Mouse (Mus musculus): ENCODE measurements around the gene Naa38. TPM values are rescaled to one million over a fixed set of nuclear protein-coding genes. Genes with fewer than 3 reads are reported as not detected.
"Not testable (repeated sequence)": the region's sequence is repeated elsewhere in the genome, so short reads cannot be mapped to it uniquely, and the experiment has no call there.

The Naa38 gene
- 154 and 179 TPM in 2 replicates for polyA plus RNA-seq (2015; fragmentation: Nextera tagmentation; extraction: Ambion mirVana)

- Histone ChIP-seq H3K9ac (peak within 1 kb of the TSS; percentile 81), H3K4me2 (peak within 1 kb of the TSS; percentile 66), H3K4me3 (replicated peaks) (peak within 1 kb of the TSS; percentile 61), H3K4me1 (peaks cover 38% of the 10 kb centered on the region), H3K27ac (peak within 1 kb of the TSS; percentile 96)
- H3K9me3 ChIP-seq; H3K36me3 ChIP-seq; H3K27me3 ChIP-seq (replicated peaks): not testable (repeated sequence)
- 0% methylated on average over 24 of the region's 24 CpGs for WGBS
- peak; percentile 75 for ATAC-seq (ENCODE audit: insufficient read depth, low FRiP score, low read depth)
Measured at GRCm38 (mm10) chr11:69395235-69395633, at the start of gene Naa38, which contains the start of gene Cyb5d1. TSS of gene Naa38 (plus strand) at chr11:69395487. TSS of gene Cyb5d1 (minus strand) at chr11:69395631.

- no peaks in the 10 kb centered on the region for H3K27me3 ChIP-seq (replicated peaks)
- no peaks in the 10 kb centered on the region for H3K9me3 ChIP-seq
- H3K4me1 ChIP-seq: no peaks in the 10 kb centered on the region
- no peak overlapping the region for H3K27ac ChIP-seq
- ATAC-seq (ENCODE audit: insufficient read depth, low FRiP score, low read depth): no peak
- H3K9ac ChIP-seq: no peak overlapping the region
- peaks cover 75% of the 10 kb centered on the region for H3K36me3 ChIP-seq
- H3K4me3 ChIP-seq (replicated peaks): no peak overlapping the region
- 86% methylated on average over 26 of the region's 26 CpGs for WGBS
- no peak overlapping the region for H3K4me2 ChIP-seq
Measured at GRCm38 (mm10) chr11:69346441-69346840, 48.8 kb upstream of the Naa38 start.

- H3K9me3 ChIP-seq: no peaks in the 10 kb centered on the region
- H3K36me3 ChIP-seq: peaks cover 80% of the 10 kb centered on the region
- no peak overlapping the region for H3K4me3 ChIP-seq (replicated peaks)
- no peaks in the 10 kb centered on the region for H3K27me3 ChIP-seq (replicated peaks)
- H3K27ac ChIP-seq: no peak overlapping the region
- H3K4me2 ChIP-seq: no peak overlapping the region
- WGBS: 86% methylated on average over 5 of the region's 5 CpGs
- no peak overlapping the region for H3K9ac ChIP-seq
- ATAC-seq (ENCODE audit: insufficient read depth, low FRiP score, low read depth): no peak
- H3K4me1 ChIP-seq: no peaks in the 10 kb centered on the region
Measured at GRCm38 (mm10) chr11:69356544-69356943, 38.7 kb upstream of the Naa38 start.

GRCm38 (mm10) chr11:69357690-69358089 is 37.6 kb upstream of the Naa38 start:
- no peak for ATAC-seq (ENCODE audit: insufficient read depth, low FRiP score, low read depth)
- H3K4me3 ChIP-seq (replicated peaks): no peak overlapping the region
- WGBS: 84% methylated on average over 12 of the region's 12 CpGs
- H3K27me3 ChIP-seq (replicated peaks): no peaks in the 10 kb centered on the region
- H3K27ac ChIP-seq: no peak overlapping the region
- no peak overlapping the region for H3K9ac ChIP-seq
- no peaks in the 10 kb centered on the region for H3K4me1 ChIP-seq
- peaks cover 81% of the 10 kb centered on the region for H3K36me3 ChIP-seq
- no peaks in the 10 kb centered on the region for H3K9me3 ChIP-seq
- no peak overlapping the region for H3K4me2 ChIP-seq

- no peaks in the 10 kb centered on the region for H3K9me3 ChIP-seq
- H3K4me3 ChIP-seq (replicated peaks): no peak overlapping the region
- no peak overlapping the region for H3K27ac ChIP-seq
- peaks cover 54% of the 10 kb centered on the region for H3K36me3 ChIP-seq
- H3K9ac ChIP-seq: no peak overlapping the region
- H3K4me2 ChIP-seq: no peak overlapping the region
- peaks cover 20% of the 10 kb centered on the region for H3K4me1 ChIP-seq
- H3K27me3 ChIP-seq (replicated peaks): no peaks in the 10 kb centered on the region
- WGBS: 67% methylated on average over 7 of the region's 7 CpGs
- ATAC-seq (ENCODE audit: insufficient read depth, low FRiP score, low read depth): no peak
Measured at GRCm38 (mm10) chr11:69362021-69362420, 33.3 kb upstream of the Naa38 start.

- H3K27me3 ChIP-seq (replicated peaks): no peaks in the 10 kb centered on the region
- H3K36me3 ChIP-seq: peaks cover 51% of the 10 kb centered on the region
- ATAC-seq (ENCODE audit: insufficient read depth, low FRiP score, low read depth): no peak
- no peak overlapping the region for H3K9ac ChIP-seq
- WGBS: 75% methylated on average over 2 of the region's 2 CpGs
- H3K9me3 ChIP-seq: no peaks in the 10 kb centered on the region
- peaks cover 24% of the 10 kb centered on the region for H3K4me1 ChIP-seq
- H3K4me3 ChIP-seq (replicated peaks): no peak overlapping the region
- H3K4me2 ChIP-seq: no peak overlapping the region
- no peak overlapping the region for H3K27ac ChIP-seq
Measured at GRCm38 (mm10) chr11:69362479-69362878, 32.8 kb upstream of the Naa38 start.

- WGBS: 36% methylated on average over 8 of the region's 8 CpGs
- ATAC-seq (ENCODE audit: insufficient read depth, low FRiP score, low read depth): no peak
- H3K4me3 ChIP-seq (replicated peaks): peak overlapping the region; percentile 85
Measured at GRCm38 (mm10) chr11:69364376-69364775, 30.9 kb upstream of the Naa38 start.

GRCm38 (mm10) chr11:69364910-69365309 is 30.4 kb upstream of the Naa38 start:
- H3K4me2 ChIP-seq: peak overlapping the region; percentile 91
- no peak overlapping the region for H3K9ac ChIP-seq
- peak overlapping the region; percentile 85 for H3K4me3 ChIP-seq (replicated peaks)
- H3K27ac ChIP-seq: peak overlapping the region; percentile 99
- peaks cover 33% of the 10 kb centered on the region for H3K36me3 ChIP-seq
- peak; percentile 50 for ATAC-seq (ENCODE audit: insufficient read depth, low FRiP score, low read depth)
- H3K9me3 ChIP-seq: no peaks in the 10 kb centered on the region
- H3K27me3 ChIP-seq (replicated peaks): no peaks in the 10 kb centered on the region
- peaks cover 31% of the 10 kb centered on the region for H3K4me1 ChIP-seq
- 2% methylated on average over 6 of the region's 6 CpGs for WGBS

More at GRCm38 (mm10) chr11:69364376-69364775, 30.9 kb upstream of the Naa38 start:
- Histone ChIP-seq H3K4me1 (peaks cover 31% of the 10 kb centered on the region), H3K36me3 (peaks cover 39% of the 10 kb centered on the region), H3K4me2 (peak overlapping the region; percentile 91), H3K27me3 (replicated peaks) (no peaks in the 10 kb centered on the region), H3K27ac (peak overlapping the region; percentile 99), H3K9ac (no peak overlapping the region), H3K9me3 (no peaks in the 10 kb centered on the region)

- 19% methylated on average over 6 of the region's 6 CpGs for WGBS
- no peak for ATAC-seq (ENCODE audit: insufficient read depth, low FRiP score, low read depth)
Measured at GRCm38 (mm10) chr11:69365722-69366121, 29.6 kb upstream of the Naa38 start.

GRCm38 (mm10) chr11:69366157-69366854 is 29.0 kb upstream of the Naa38 start:
- Histone ChIP-seq H3K4me1 (peaks cover 34% of the 10 kb centered on the region), H3K4me3 (replicated peaks) (peak overlapping the region; percentile 85), H3K9ac (peak overlapping the region; percentile 39; the same call in 1 of the 2 replicates), H3K27me3 (replicated peaks) (no peaks in the 10 kb centered on the region), H3K9me3 (no peaks in the 10 kb centered on the region), H3K4me2 (peak overlapping the region; percentile 91), H3K36me3 (peaks cover 21% of the 10 kb centered on the region), H3K27ac (peak overlapping the region; percentile 99)
- peak; percentile 80 for ATAC-seq (ENCODE audit: insufficient read depth, low FRiP score, low read depth)
- under 1% methylated on average over 26 of the region's 26 CpGs for whole genome bisulfite sequencing

More at GRCm38 (mm10) chr11:69365722-69366121, 29.6 kb upstream of the Naa38 start:
- no peaks in the 10 kb centered on the region for H3K27me3 ChIP-seq (replicated peaks)
- peak overlapping the region; percentile 99 for H3K27ac ChIP-seq
- H3K9ac ChIP-seq: peak overlapping the region; percentile 39; the same call in 1 of the 2 replicates
- H3K9me3 ChIP-seq: no peaks in the 10 kb centered on the region
- H3K36me3 ChIP-seq: peaks cover 27% of the 10 kb centered on the region
- H3K4me2 ChIP-seq: peak overlapping the region; percentile 91
- H3K4me3 ChIP-seq (replicated peaks): peak overlapping the region; percentile 85
- peaks cover 31% of the 10 kb centered on the region for H3K4me1 ChIP-seq

GRCm38 (mm10) chr11:69366855-69367615 is 28.3 kb upstream of the Naa38 start:
- H3K4me3 ChIP-seq (replicated peaks): peak overlapping the region; percentile 85
- peaks cover 14% of the 10 kb centered on the region for H3K36me3 ChIP-seq
- peak overlapping the region; percentile 99 for H3K9ac ChIP-seq
- H3K27ac ChIP-seq: peak overlapping the region; percentile 99
- peak overlapping the region; percentile 91 for H3K4me2 ChIP-seq
- WGBS: under 1% methylated on average over 22 of the region's 22 CpGs
- H3K4me1 ChIP-seq: peaks cover 42% of the 10 kb centered on the region
- H3K9me3 ChIP-seq: no peaks in the 10 kb centered on the region
- H3K27me3 ChIP-seq (replicated peaks): no peaks in the 10 kb centered on the region
- no peak for ATAC-seq (ENCODE audit: insufficient read depth, low FRiP score, low read depth)

Data from stomach, embryonic 15.5 days (tissue).